Mouse (Mus musculus): ENCODE results near the gene Metap2.

DNA sequence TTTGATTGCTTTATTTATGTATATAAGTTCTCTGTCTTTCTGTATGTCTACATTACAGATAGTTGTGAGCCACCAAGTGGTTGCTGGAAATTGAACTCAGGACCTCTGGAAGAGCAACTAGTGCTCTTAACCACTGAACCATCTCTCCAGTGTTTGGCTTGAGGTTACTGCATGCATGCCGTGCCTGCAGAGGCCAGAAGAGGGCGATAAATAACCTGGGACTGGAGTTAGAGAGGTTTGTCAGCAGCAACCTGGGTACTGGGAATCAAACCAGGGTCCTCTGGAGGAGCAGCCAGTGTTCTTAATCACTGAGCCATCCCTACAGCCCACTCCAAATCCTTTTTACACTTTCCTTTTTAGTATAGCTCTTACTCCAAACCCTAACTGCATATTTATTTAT is 19.9 kb upstream of the Metap2 start:
- TF ChIP-seq EP300 (IDR thresholded peaks at IDR 0.05) (no peak), CTCF (IDR thresholded peaks at IDR 0.05) (peak; percentile 19; the same call in 1 of the 2 replicates)
